Mouse (Mus musculus) liver, adult 2 months (tissue): ENCODE measurements around the gene Slc7a11.

Experiments
- CTCF ChIP-seq: fragments of 200-500 bp; IDR thresholded peaks from 2 replicates; pipeline ENCODE4 v1.5.1; 2011; ENCODE audit warnings: low read depth, low read length, control low read depth
- POLR2A ChIP-seq: fragments of 200-500 bp; IDR thresholded peaks from 2 replicates; pipeline ENCODE4 v1.6.1; 2011; ENCODE audit warnings: low read length, control low read depth; ENCODE audit not compliant: insufficient read depth; ENCODE audit errors: extremely low read depth

DNA sequence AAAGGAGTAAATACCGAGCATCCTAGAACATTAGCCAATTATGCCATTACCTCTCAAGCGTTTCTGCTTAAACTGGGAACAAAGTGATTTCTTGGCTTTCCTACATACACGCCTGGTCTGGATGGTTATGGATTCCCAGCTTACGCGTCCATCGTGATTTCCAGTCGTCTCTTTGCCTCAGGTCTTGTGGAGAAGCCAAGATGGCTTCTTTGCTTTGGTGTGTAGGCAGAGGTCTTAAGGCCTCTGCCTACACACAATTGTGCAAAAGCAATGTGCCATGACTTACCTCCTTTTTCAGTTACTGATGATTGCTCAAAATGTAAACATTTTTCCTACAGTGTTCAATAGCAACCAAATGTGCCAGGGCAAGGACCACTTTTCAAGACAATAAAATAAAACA is 119.5 kb downstream of the Slc7a11 start:
- TF ChIP-seq CTCF: no peak
- no peak for TF ChIP-seq POLR2A
